Mouse (Mus musculus): ENCODE results near the gene Gm10295. TPM values are rescaled to one million over a fixed set of nuclear protein-coding genes. Genes with fewer than 3 reads are reported as not detected.
A peak's percentile ranks its signal among the peaks of the same experiment; 100 is the strongest.

Gene Gm10295
- polyA plus RNA-seq (2015; fragmentation: Nextera tagmentation; extraction: Ambion mirVana): not detected in 2 replicates

- H3K27me3 ChIP-seq (replicated peaks): no peaks in the 10 kb centered on the region
- H3K4me2 ChIP-seq: peak within 1 kb of the TSS; percentile 30
- ATAC-seq (replicated peaks): no peak
- no peak within 1 kb of the TSS for H3K4me3 ChIP-seq
- WGBS: 20% methylated on average over 11 of the region's 11 CpGs
- H3K27ac ChIP-seq: no peak within 1 kb of the TSS
- no peaks in the 10 kb centered on the region for H3K36me3 ChIP-seq (replicated peaks)
- H3K9me3 ChIP-seq: no peaks in the 10 kb centered on the region
- no peaks in the 10 kb centered on the region; the same call in 1 of the 2 replicates for H3K4me1 ChIP-seq
- H3K9ac ChIP-seq: no peak within 1 kb of the TSS; the same call in 1 of the 2 replicates
Measured at GRCm38 (mm10) chr7:71351364-71351763, at the start of gene Gm10295. Gene Gm10295, minus strand, starts transcription at chr7:71351485.

DNA sequence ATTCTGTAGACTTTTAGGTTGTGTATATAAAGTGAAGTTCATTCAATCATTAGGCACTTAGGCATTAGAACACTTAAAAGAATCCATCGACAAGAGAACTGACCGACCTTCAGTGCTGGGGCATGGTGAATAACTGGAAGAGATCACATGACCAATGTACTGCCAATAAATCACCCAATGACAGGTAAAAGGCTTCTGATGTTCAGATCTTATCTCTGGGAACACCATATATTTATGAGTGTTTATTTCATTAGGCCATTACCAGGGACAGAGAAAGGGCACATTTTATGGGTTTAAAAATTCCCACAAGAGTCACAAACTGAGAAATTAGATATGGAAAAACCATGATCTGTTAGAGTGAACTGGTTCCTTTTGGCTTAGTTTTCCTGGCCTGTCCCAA, 49.7 kb upstream of the Gm10295 start:
- ATAC-seq (replicated peaks): no peak
- no peak overlapping the region for H3K27ac ChIP-seq
- H3K9me3 ChIP-seq: no peaks in the 10 kb centered on the region
- H3K4me1 ChIP-seq: no peaks in the 10 kb centered on the region
- no peak overlapping the region for H3K4me3 ChIP-seq
- 95% methylated on average over 2 of the region's 2 CpGs for WGBS
- H3K27me3 ChIP-seq (replicated peaks): no peaks in the 10 kb centered on the region
- H3K9ac ChIP-seq: no peak overlapping the region
- H3K4me2 ChIP-seq: no peak overlapping the region
- no peaks in the 10 kb centered on the region for H3K36me3 ChIP-seq (replicated peaks)

GRCm38 (mm10) chr7:71399891-71400632, 48.8 kb upstream of the Gm10295 start:
- Histone ChIP-seq H3K27ac (no peak overlapping the region), H3K9me3 (no peaks in the 10 kb centered on the region), H3K27me3 (replicated peaks) (no peaks in the 10 kb centered on the region), H3K36me3 (replicated peaks) (no peaks in the 10 kb centered on the region), H3K4me1 (no peaks in the 10 kb centered on the region), H3K4me3 (no peak overlapping the region), H3K4me2 (no peak overlapping the region), H3K9ac (no peak overlapping the region)
- no peak for ATAC-seq (replicated peaks)
- 74% methylated on average over 5 of the region's 5 CpGs for WGBS

- Histone ChIP-seq H3K27ac (no peak overlapping the region), H3K4me1 (no peaks in the 10 kb centered on the region), H3K4me2 (no peak overlapping the region), H3K9ac (no peak overlapping the region), H3K27me3 (replicated peaks) (no peaks in the 10 kb centered on the region), H3K4me3 (no peak overlapping the region), H3K36me3 (replicated peaks) (no peaks in the 10 kb centered on the region), H3K9me3 (no peaks in the 10 kb centered on the region)
- WGBS: 89% methylated on average over 10 of the region's 10 CpGs
- no peak for ATAC-seq (replicated peaks)
Measured at GRCm38 (mm10) chr7:71398959-71399756, 47.9 kb upstream of the Gm10295 start.

GRCm38 (mm10) chr7:71398389-71398788, 47.1 kb upstream of the Gm10295 start:
- Histone ChIP-seq H3K4me1 (no peaks in the 10 kb centered on the region), H3K4me2 (no peak overlapping the region), H3K4me3 (no peak overlapping the region), H3K9ac (no peak overlapping the region), H3K27ac (no peak overlapping the region), H3K9me3 (no peaks in the 10 kb centered on the region), H3K27me3 (replicated peaks) (no peaks in the 10 kb centered on the region), H3K36me3 (replicated peaks) (no peaks in the 10 kb centered on the region)
- no peak for ATAC-seq (replicated peaks)
- WGBS: 86% methylated on average over 1 of the region's 1 CpGs

DNA sequence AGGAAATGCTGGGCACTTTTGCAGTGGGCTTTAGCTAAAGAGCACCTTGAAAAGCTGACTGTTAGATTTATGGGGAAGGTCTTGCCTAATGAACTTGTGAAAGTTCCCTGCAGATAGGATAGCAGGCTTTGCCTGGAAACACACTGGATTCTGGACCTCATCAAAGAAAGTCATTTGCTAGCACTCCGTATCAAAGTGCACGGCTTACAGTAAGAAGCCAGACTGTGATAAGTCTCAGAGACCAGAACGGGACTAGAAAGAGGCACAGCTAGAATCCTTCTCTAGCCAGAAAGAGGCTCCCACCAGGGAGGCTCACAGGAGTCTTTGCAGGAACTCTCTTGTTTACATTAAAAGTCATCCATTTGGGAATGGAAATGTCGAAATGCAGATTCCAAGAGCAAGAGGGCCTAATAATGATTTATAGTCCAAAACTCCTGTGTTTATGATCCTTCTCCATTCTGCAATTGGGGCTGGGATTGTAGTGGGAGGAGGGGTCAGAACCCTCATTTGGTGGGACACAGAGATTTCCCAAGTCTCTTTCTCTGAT, 41.6 kb upstream of the Gm10295 start:
- Histone ChIP-seq H3K36me3 (replicated peaks) (no peaks in the 10 kb centered on the region), H3K27me3 (replicated peaks) (0 out of 2 replicates have a peak, but pooled peaks cover 4% of the 10 kb centered on the region), H3K27ac (no peak overlapping the region), H3K4me2 (no peak overlapping the region), H3K4me3 (no peak overlapping the region), H3K9ac (no peak overlapping the region), H3K9me3 (no peaks in the 10 kb centered on the region), H3K4me1 (no peaks in the 10 kb centered on the region)
- no peak for ATAC-seq (replicated peaks)
- WGBS: 54% methylated on average over 4 of the region's 4 CpGs

- ATAC-seq (replicated peaks): no peak
- Histone ChIP-seq H3K4me2 (no peak overlapping the region), H3K27ac (no peak overlapping the region), H3K36me3 (replicated peaks) (no peaks in the 10 kb centered on the region), H3K27me3 (replicated peaks) (0 out of 2 replicates have a peak, but pooled peaks cover 9% of the 10 kb centered on the region), H3K4me1 (no peaks in the 10 kb centered on the region), H3K9ac (no peak overlapping the region), H3K9me3 (no peaks in the 10 kb centered on the region), H3K4me3 (no peak overlapping the region)
- 72% methylated on average over 5 of the region's 5 CpGs for WGBS
Measured at GRCm38 (mm10) chr7:71391333-71391732, 40.0 kb upstream of the Gm10295 start.

DNA sequence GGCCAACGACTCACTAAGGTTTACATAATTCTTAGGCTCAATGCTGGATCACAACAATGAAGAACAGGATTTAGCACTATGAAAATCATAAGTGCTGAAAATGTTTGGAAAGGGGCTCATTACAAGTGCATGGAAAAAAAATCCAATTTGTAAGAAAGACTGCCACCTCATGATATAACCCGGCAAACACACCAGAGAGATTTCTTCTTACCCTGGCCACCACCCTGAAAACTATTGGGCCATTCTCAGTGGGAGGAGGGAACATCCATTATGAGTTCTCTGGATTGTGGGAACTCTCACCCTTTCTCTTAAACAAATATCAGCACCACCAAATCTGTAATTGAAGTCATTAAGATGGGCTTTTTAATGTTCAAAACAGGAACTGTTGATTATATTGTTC, 39.0 kb upstream of the Gm10295 start:
- Histone ChIP-seq H3K4me3 (no peak overlapping the region), H3K4me2 (no peak overlapping the region), H3K4me1 (no peaks in the 10 kb centered on the region), H3K36me3 (replicated peaks) (no peaks in the 10 kb centered on the region), H3K9me3 (no peaks in the 10 kb centered on the region), H3K27me3 (replicated peaks) (0 out of 2 replicates have a peak, but pooled peaks cover 12% of the 10 kb centered on the region), H3K27ac (no peak overlapping the region), H3K9ac (no peak overlapping the region)
- no peak for ATAC-seq (replicated peaks)
- whole genome bisulfite sequencing: 81% methylated on average over 2 of the region's 2 CpGs

DNA sequence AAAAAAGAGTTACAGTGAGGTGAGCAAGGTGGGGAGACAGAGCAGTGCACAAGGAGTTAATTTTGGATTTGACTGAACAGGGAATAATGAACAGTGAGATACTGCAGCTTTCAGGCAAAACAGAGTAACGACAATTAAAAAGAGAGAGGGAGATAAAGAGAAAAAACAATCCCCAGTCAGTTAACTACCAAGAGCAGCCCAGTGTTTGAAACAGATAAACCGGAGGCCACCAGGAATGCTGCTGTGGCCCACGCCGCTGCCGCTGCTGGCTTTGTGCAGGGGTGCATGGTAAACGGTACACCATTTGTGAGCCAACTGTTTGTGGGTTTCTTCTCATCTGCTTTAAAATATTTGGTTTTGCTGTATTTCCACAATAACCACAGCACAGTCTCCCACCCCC, 34.8 kb upstream of the Gm10295 start:
- peaks cover 9% of the 10 kb centered on the region for H3K4me1 ChIP-seq
- H3K27ac ChIP-seq: no peak overlapping the region
- ATAC-seq (replicated peaks): no peak
- 17% methylated on average over 6 of the region's 6 CpGs for WGBS
- no peaks in the 10 kb centered on the region for H3K9me3 ChIP-seq
- H3K4me3 ChIP-seq: no peak overlapping the region
- no peaks in the 10 kb centered on the region for H3K36me3 ChIP-seq (replicated peaks)
- H3K27me3 ChIP-seq (replicated peaks): 0 out of 2 replicates have a peak, but pooled peaks cover 12% of the 10 kb centered on the region
- no peak overlapping the region for H3K4me2 ChIP-seq
- no peak overlapping the region for H3K9ac ChIP-seq

- Histone ChIP-seq H3K9me3 (no peaks in the 10 kb centered on the region), H3K27me3 (replicated peaks) (peaks cover 17% of the 10 kb centered on the region; the same call in 1 of the 2 replicates), H3K4me1 (peaks cover 9% of the 10 kb centered on the region), H3K27ac (no peak overlapping the region; the same call in 1 of the 2 replicates), H3K4me3 (no peak overlapping the region), H3K9ac (no peak overlapping the region), H3K36me3 (replicated peaks) (no peaks in the 10 kb centered on the region), H3K4me2 (no peak overlapping the region)
- no peak for ATAC-seq (replicated peaks)
- 35% methylated on average over 7 of the region's 7 CpGs for WGBS
Measured at GRCm38 (mm10) chr7:71384921-71385320, 33.6 kb upstream of the Gm10295 start.

- H3K4me1 ChIP-seq: peaks cover 9% of the 10 kb centered on the region
- no peak overlapping the region for H3K9ac ChIP-seq
- 13% methylated on average over 20 of the region's 20 CpGs for WGBS
- peak; percentile 89 for ATAC-seq (replicated peaks)
- H3K27ac ChIP-seq: peak overlapping the region; percentile 70
- H3K27me3 ChIP-seq (replicated peaks): peaks cover 17% of the 10 kb centered on the region
- H3K4me2 ChIP-seq: peak overlapping the region; percentile 37
- no peak overlapping the region for H3K4me3 ChIP-seq
- H3K9me3 ChIP-seq: no peaks in the 10 kb centered on the region
- H3K36me3 ChIP-seq (replicated peaks): no peaks in the 10 kb centered on the region
Measured at GRCm38 (mm10) chr7:71383341-71384130, 32.3 kb upstream of the Gm10295 start.

Measured in midbrain, embryonic 15.5 days (tissue).